Mouse (Mus musculus) MEL (cell line): ENCODE results near the gene Rfxank.

ENCODE experiments used
- CHD2 ChIP-seq: IDR thresholded peaks from 2 replicates; pipeline ENCODE4 v1.6.1; 2011; ENCODE audit warnings: low read length, improper control_type of control experiment
- CTCF ChIP-seq, 3 experiments: IDR thresholded peaks in 2 of 3; conservative IDR thresholded peaks in 1 of 3; 2 replicates each; pipeline ENCODE4 v1.5.1; 2011 to 2012; ENCODE audit warnings: low read length in 3 of 3, low read depth in 2 of 3, mild to moderate bottlenecking in 2 of 3, improper control_type of control experiment in 1 of 3, inconsistent platforms in 1 of 3, mixed read lengths in 1 of 3, moderate library complexity in 1 of 3; ENCODE audit not compliant: control insufficient read depth in 1 of 3, insufficient read depth in 1 of 3, poor library complexity in 1 of 3, severe bottlenecking in 1 of 3
- JUND ChIP-seq: IDR thresholded peaks from 2 replicates; pipeline ENCODE4 v1.6.1; 2011; ENCODE audit warnings: low read depth, mild to moderate bottlenecking, improper control_type of control experiment, low read length
- MAZ ChIP-seq: IDR thresholded peaks from 2 replicates; pipeline ENCODE4 v1.6.1; 2012; ENCODE audit warnings: low read depth, mild to moderate bottlenecking, inconsistent platforms, low read length, improper control_type of control experiment
- POLR2A ChIP-seq, 2 experiments: IDR thresholded peaks; 2 replicates each; pipeline ENCODE4 v1.6.1; 2011 to 2012; ENCODE audit warnings: low read length in 2 of 2, mild to moderate bottlenecking in 2 of 2, control low read depth in 1 of 2, improper control_type of control experiment in 1 of 2, low read depth in 1 of 2, moderate library complexity in 1 of 2; ENCODE audit not compliant: control insufficient read depth in 1 of 2, insufficient read depth in 1 of 2, poor library complexity in 1 of 2
- POLR2AphosphoS5 ChIP-seq: IDR thresholded peaks from 2 replicates; pipeline ENCODE4 v1.6.1; 2012; ENCODE audit warnings: low read depth, borderline replicate concordance, mild to moderate bottlenecking, inconsistent platforms, low read length, moderate library complexity, mixed read lengths
- RAD21 ChIP-seq: IDR thresholded peaks from 2 replicates; pipeline ENCODE4 v1.6.1; 2011; ENCODE audit warnings: mild to moderate bottlenecking, low read depth, low read length, improper control_type of control experiment
- UBTF ChIP-seq: IDR thresholded peaks from 2 replicates; pipeline ENCODE4 v1.6.1; 2012; ENCODE audit warnings: low read depth, mild to moderate bottlenecking, inconsistent platforms, low read length, improper control_type of control experiment, moderate library complexity, borderline replicate concordance; ENCODE audit not compliant: insufficient read depth
- ZNF384 ChIP-seq: IDR thresholded peaks from 2 replicates; pipeline ENCODE4 v1.6.1; 2012; ENCODE audit warnings: low read depth, mild to moderate bottlenecking, inconsistent platforms, low read length, improper control_type of control experiment

- TF ChIP-seq POLR2A (IDR thresholded peaks at IDR 0.05; ENCODE audit: control insufficient read depth in 1 of 2, insufficient read depth in 1 of 2, low read depth in 1 of 2, low read length in 2 of 2, poor library complexity in 1 of 2): no peak
- no peak for TF ChIP-seq JUND
- TF ChIP-seq POLR2AphosphoS5: no peak
- no peak for TF ChIP-seq CTCF (IDR thresholded peaks at IDR 0.05 in 2 of 3, conservative IDR thresholded peaks at IDR 0.05 in 1 of 3; ENCODE audit: control insufficient read depth in 1 of 3, insufficient read depth in 1 of 3, low read depth in 2 of 3, low read length in 3 of 3, poor library complexity in 1 of 3, severe bottlenecking in 1 of 3)
- no peak for TF ChIP-seq MAZ
- no peak for TF ChIP-seq CHD2
- no peak for TF ChIP-seq ZNF384
- TF ChIP-seq UBTF: no peak
- no peak for TF ChIP-seq RAD21
Measured at GRCm38 (mm10) chr8:70120667-70121066, 18.3 kb downstream of the Rfxank start, which contains the start of gene Ncan.
